Mouse (Mus musculus) liver, postnatal 0 days (tissue): ENCODE measurements around the gene Idh3a.

Experiments used
- CTCF ChIP-seq: sonication (generic); IDR thresholded peaks from 2 replicates; pipeline ENCODE4 v1.5.1; 2016; ENCODE audit warnings: antibody characterized with exemption, low read depth
- EP300 ChIP-seq: IDR thresholded peaks from 2 replicates; pipeline ENCODE4 v1.6.1; 2016; ENCODE audit warnings: antibody characterized with exemption, low read depth, mild to moderate bottlenecking

DNA sequence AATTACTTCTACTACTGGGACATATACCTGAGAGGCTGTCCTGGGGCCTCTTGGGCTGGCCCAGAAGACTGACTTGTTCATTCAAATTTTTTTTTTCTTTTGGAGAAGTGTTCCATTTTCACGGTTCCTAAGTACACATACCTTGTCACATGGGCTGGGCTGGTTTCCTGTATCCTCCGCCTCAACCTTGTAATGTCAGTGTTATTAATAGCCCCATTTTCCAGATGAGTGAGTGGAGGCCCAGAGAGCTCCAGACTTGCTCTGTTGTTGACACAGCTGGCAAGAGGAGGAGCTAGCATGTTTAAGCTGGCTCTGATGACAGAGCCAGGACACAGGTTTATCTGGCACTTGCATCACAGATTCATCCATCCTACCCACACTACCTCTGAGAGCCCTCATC is 61.3 kb downstream of the Idh3a start:
- TF ChIP-seq CTCF, result no peak
- TF ChIP-seq EP300, result no peak
